Mouse (Mus musculus) spleen, embryonic (tissue): ENCODE data around the gene Cnnm1.

Experiments
- CTCF ChIA-PET: fragments of 350-600 bp; sonication (Branson Sonifier 250); formaldehyde crosslinking; loops from one replicate; lab custom pipeline; 2022; lab: Charles Lee

Gene Cnnm1

DNA sequence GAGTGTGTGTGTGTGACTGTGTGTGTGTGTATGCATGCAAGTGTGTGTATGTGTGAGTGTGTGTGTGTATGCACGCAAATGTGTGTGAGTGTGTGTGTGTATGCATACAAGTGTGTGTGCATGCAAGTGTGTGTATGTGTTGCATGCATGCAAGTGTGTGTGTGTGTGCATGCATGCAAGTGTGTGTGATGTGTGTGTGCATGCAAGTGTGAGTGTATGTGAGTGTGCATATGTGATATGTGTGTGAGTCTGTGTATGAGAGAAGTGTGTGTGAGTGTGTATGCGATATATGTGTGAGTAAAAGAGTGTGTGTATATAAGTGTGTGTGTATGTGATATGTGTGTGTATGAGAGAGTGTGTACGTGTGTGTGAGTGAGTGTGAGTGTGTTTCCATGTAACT is 95.1 kb downstream of the Cnnm1 start:
- CTCF ChIA-PET, result no interaction called here

DNA sequence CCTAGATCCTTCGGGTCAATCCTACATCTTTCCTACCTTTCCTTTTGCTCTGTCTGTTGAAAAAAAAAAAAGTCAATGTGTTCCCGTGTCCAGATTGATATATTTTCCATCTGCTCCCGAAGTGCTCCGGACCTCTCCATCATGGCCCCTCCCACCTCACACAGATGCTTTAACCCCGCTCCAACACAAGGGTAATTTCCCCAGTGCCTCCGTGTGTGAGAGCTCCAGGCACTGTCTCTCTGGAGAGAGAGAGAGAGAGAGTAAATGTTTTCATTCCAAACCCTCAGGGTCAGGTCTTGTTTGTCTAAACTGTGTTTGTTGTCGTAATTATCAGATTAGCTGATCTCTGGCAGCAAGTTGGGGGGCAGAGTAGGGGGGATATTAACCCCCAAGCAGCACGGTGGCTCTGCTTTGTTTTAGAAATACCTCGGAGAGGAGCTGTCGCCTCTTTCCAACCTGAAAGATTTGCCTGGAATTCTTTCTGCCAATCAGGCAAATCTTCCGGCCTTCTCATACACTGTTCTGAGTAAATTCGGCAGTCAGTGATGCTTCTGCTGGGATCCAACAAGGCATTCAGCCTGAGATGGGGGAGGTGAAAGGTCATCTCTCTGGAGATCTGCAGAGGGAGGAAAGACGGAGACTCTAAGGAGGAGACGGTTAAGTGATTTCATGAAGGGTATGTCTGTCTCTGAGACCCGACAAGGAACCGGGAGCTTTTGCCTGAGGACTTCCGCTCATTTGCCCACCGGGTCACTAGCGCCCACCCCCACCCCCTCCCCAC is 106.3 kb downstream of the Cnnm1 start:
- CTCF ChIA-PET, result interaction anchor here (0.6 kb wide), 1 partner anchor 291 kb away, joined by 3 read pairs; no protein-coding TSS in a partner anchor
